Mouse (Mus musculus) small intestine, adult 2 months (tissue): ENCODE data around the gene Slc16a5. TPM values are rescaled to one million over a fixed set of nuclear protein-coding genes. Genes with fewer than 3 reads are reported as not detected.

ENCODE experiments used
- H3K27ac ChIP-seq: fragments of 200-500 bp; 2 replicates; pipeline ENCODE4 v1.5.1; 2012; ENCODE audit warnings: low read depth, low read length, control low read depth, inconsistent platforms; ENCODE audit not compliant: insufficient read depth
- H3K27me3 ChIP-seq: fragments of 200-500 bp; 2 replicates; pipeline ENCODE4 v1.6.1; 2012; ENCODE audit warnings: mild to moderate bottlenecking, moderate library complexity, low read length, inconsistent platforms; ENCODE audit not compliant: control insufficient read depth, insufficient read depth
- H3K36me3 ChIP-seq: fragments of 200-500 bp; 2 replicates; pipeline ENCODE4 v1.6.1; 2012; ENCODE audit warnings: mild to moderate bottlenecking, low read length, control low read depth, inconsistent platforms; ENCODE audit not compliant: control insufficient read depth, insufficient read depth
- H3K4me1 ChIP-seq: fragments of 200-500 bp; 2 replicates; pipeline ENCODE4 v1.6.1; 2012; ENCODE audit warnings: low read length, inconsistent platforms, mixed read lengths; ENCODE audit not compliant: control insufficient read depth, insufficient read depth, insufficient read length
- H3K4me3 ChIP-seq: fragments of 200-500 bp; 2 replicates; pipeline ENCODE4 v1.5.1; 2012; ENCODE audit warnings: low read depth, mild to moderate bottlenecking, control low read depth, inconsistent platforms, low read length, moderate library complexity
- CTCF ChIP-seq: fragments of 200-500 bp; IDR thresholded peaks from 2 replicates; pipeline ENCODE4 v1.5.1; 2012; ENCODE audit warnings: low read depth, mild to moderate bottlenecking, control low read depth, inconsistent platforms, low read length, moderate library complexity, mixed read lengths; ENCODE audit not compliant: insufficient replicate concordance, insufficient read length; ENCODE audit errors: extremely low read depth
- POLR2A ChIP-seq: fragments of 200-500 bp; IDR thresholded peaks from 2 replicates; pipeline ENCODE4 v1.6.1; 2012; ENCODE audit warnings: low read depth, mild to moderate bottlenecking, control low read depth, inconsistent platforms, low read length, moderate library complexity
- WGBS: fragments of 180-500 bp; shearing (Covaris S2); methylation state at CpG from one replicate; pipeline ENCODE4 v1.1.7; 2018; 5-methylcytosine and 5-hydroxymethylcytosine counted together
- polyA plus RNA-seq: library from polyadenylated mRNA; depleted of rRNA; stranded (reverse); fragments of >200 nt; gene quantifications from 2 replicates; pipeline ENCODE4 v1.2.3, GENCODE M21; 2012; rRNA removed

Gene Slc16a5
- polyA plus RNA-seq, result 98.7 and 220 TPM in 2 replicates

DNA sequence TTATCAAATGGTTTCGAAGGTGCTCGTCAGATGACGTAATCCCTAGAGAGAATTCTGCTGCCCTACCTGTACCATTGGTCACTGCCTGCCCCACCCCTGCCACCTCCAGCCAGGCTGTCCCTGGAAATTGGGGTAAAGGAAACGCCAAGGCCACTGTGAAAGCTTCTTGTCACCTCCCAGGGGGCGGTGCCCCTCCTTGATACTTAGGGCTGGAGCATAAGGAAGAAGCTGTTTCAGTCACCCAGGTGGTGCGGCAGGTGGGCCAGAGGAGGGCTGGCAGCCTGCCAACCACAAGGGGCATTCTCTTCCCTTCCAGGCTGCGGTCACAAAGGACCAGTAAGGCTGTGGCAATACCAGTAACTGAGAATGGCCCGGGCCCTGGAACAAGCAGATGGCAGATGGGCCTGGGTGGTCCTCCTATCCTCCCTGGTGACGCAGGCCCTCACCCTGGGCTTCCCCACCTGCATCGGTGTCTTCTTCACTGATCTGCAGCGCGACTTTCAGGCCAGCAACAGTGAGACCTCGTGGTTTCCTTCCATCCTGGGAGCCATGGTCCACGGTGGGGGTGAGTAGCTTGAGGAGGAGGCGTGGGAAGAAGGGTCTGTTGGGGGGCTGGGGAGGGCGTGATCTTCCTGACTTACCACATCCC, at the start of gene Slc16a5:
Slc16a5 (plus strand) TSS at position 232 of the 649 bp plus-strand sequence.
- peak within 1 kb of the TSS; percentile 97 for H3K27ac ChIP-seq
- no peaks in the 10 kb centered on the region for H3K27me3 ChIP-seq
- peaks cover 23% of the 10 kb centered on the region for H3K4me1 ChIP-seq
- TF ChIP-seq CTCF (no peak), POLR2A (peak; percentile 91)
- peak within 1 kb of the TSS; percentile 77 for H3K4me3 ChIP-seq
- H3K36me3 ChIP-seq, result peaks cover 20% of the 10 kb centered on the region
- WGBS, result 26% methylated on average over 16 of the region's 16 CpGs

DNA sequence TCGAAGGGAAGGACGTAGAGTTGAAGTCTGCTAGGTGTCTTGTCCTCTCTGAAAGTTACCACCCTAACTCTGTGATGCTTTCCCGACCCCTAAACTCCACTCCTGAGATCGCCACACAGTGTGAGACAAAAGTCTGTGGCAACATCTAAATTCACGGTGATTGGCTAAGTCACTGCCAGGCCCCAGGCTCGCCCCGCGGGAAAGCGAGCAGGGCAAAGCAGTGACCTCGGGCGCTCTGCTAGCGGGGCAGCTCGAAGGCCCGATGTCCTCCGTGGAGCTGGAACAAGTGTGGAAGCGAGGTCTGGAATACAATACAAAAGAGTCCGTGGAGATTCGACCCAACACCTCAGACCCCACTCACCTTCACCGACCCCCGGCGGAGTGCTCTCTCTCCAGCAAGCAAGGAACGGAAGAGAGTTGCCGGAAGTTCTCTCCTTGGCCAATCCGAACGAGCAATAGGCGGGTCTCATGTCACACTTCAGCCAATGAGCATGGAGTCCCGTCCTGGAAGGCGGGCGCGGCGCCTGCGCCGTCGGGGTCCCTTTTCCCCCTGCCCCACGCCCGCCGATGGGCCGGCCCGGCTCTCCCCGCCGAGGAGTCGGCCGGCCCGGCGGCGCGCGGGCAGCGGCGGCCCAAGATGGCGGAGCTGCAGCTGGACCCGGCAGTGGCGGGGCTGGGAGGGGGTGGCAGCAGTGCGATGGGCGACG, 42.6 kb upstream of the Slc16a5 start, which contains the start of the genes Atp5h and Kctd2:
Atp5h (minus strand) TSS at position 432 of the 707 bp plus-strand sequence.
Kctd2 (plus strand) TSS at position 598 of the 707 bp plus-strand sequence.
- whole genome bisulfite sequencing, result 1% methylated on average over 51 of the region's 56 CpGs
- Histone ChIP-seq H3K36me3 (peaks cover 35% of the 10 kb centered on the region), H3K27me3 (no peaks in the 10 kb centered on the region), H3K4me3 (peak within 1 kb of the TSS; percentile 94), H3K4me1 (peaks cover 17% of the 10 kb centered on the region; the same call in 1 of the 2 replicates), H3K27ac (peak within 1 kb of the TSS; percentile 94)
- TF ChIP-seq CTCF (no peak), POLR2A (peak; percentile 86)

DNA sequence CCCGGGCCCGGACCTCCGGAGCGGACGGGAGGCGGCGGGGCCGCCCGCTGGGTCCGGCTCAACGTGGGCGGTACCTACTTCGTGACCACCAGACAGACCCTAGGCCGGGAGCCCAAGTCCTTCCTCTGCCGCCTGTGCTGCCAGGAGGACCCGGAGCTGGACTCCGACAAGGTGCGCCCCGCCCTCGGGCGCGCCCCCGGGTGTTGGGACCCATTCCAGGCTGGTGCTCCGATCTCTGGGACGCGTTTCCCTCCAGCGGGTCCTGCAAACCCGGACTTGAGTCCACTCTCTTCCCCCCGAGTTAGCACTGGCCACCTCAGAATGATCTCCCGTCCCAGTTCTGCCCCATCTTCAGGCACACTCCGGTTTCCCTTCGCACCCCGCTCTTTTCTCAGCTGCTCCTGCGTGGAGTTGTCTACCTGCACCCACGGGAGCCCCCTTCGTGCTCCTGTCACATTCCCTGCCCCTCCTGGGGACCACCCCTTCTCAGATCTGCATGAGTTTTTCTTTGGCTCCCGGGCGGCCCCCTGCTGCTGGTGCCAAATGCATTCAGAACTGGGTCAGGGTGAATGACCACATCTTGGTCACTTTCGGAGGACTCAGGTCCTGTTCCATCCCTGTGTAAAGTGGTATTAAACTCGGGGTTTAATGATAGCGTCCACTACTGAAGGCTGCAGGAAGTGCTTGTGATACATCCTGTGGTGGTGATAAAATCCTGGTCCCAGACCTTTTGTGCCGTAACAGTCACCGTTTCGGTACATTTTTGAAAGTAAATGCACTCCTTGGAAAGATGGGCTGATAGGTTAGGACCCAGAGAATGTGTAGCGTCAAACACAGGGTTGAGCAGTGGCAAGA, 41.7 kb upstream of the Slc16a5 start:
- no peaks in the 10 kb centered on the region for H3K27me3 ChIP-seq
- H3K4me1 ChIP-seq, result peaks cover 17% of the 10 kb centered on the region; the same call in 1 of the 2 replicates
- no peak for TF ChIP-seq POLR2A
- TF ChIP-seq CTCF, result peak; percentile 23; the same call in 1 of the 2 replicates
- WGBS, result under 1% methylated on average over 44 of the region's 45 CpGs
- peaks cover 33% of the 10 kb centered on the region for H3K36me3 ChIP-seq
- peak overlapping the region; percentile 94 for H3K27ac ChIP-seq
- H3K4me3 ChIP-seq, result peak overlapping the region; percentile 94

DNA sequence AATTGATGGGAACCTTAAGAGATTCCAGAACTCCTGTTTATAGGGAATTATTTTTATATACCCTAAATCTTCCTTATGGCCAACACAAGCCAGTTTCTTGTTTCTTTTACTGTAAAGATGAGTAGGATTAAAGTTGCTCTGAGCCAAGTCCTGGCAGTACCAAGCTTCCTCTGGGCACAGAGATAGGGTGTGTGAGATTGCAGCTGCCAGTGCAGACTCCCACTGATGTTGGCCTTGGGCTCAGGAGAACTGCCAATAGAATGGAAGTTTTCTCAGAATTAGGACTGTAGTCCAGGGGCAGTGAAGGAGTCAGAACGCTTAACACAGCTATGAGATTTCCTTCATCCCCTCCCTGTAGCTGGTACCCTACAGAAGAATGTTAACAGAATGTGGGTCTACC, 40.9 kb upstream of the Slc16a5 start:
- H3K27ac ChIP-seq, result peak overlapping the region; percentile 13; the same call in 1 of the 2 replicates
- no peaks in the 10 kb centered on the region for H3K27me3 ChIP-seq
- peaks cover 17% of the 10 kb centered on the region; the same call in 1 of the 2 replicates for H3K4me1 ChIP-seq
- H3K4me3 ChIP-seq, result no peak overlapping the region
- H3K36me3 ChIP-seq, result peaks cover 31% of the 10 kb centered on the region
- 34% methylated on average over 1 of the region's 1 CpGs for WGBS
- no peak for TF ChIP-seq CTCF
- TF ChIP-seq POLR2A, result no peak

DNA sequence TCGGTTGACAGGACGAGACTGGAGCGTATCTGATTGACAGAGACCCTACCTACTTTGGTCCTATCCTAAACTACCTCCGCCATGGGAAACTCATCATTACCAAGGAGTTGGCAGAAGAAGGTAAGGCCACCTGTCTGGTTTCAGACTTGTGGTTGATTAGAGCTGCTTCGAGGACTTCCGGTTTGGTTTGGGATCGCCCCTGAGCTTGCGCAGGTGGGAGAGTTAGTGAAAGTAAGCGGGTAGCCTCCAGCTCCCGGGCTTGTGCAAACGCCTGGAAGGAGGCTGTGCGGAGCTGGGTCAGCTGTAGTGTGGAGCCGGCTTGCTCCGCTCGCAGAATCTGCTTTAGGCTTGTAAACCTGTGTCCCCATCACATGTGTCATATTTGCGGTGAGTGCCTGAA, 40.3 kb upstream of the Slc16a5 start:
- H3K4me1 ChIP-seq, result peaks cover 17% of the 10 kb centered on the region; the same call in 1 of the 2 replicates
- H3K27ac ChIP-seq, result no peak overlapping the region
- H3K27me3 ChIP-seq, result no peaks in the 10 kb centered on the region
- H3K36me3 ChIP-seq, result peaks cover 32% of the 10 kb centered on the region
- 85% methylated on average over 16 of the region's 16 CpGs for WGBS
- H3K4me3 ChIP-seq, result no peak overlapping the region
- no peak for TF ChIP-seq CTCF
- no peak for TF ChIP-seq POLR2A

DNA sequence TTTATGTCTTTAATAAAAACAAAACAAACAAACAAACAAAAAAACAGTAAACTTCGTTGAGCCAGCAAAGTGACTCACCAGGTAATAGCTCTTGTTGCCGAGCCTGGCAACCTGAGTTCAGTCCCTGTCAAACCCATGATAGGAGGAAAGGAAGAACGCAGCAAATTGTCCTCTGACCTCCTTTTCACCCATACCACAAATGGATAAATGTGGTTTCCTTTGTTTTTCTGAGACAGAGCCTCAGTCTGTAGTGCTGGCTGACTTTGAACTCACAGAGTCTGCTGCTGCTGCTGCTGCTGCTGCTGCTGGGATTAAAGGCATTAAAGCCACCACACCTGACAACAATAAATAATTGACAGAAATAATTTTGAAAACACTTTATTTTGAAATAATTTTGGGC, 39.2 kb upstream of the Slc16a5 start:
- Histone ChIP-seq H3K27me3 (no peaks in the 10 kb centered on the region), H3K4me1 (peaks cover 18% of the 10 kb centered on the region; the same call in 1 of the 2 replicates), H3K27ac (no peak overlapping the region), H3K36me3 (peaks cover 30% of the 10 kb centered on the region), H3K4me3 (no peak overlapping the region)
- TF ChIP-seq POLR2A (no peak), CTCF (no peak)
- 82% methylated on average over 3 of the region's 3 CpGs for WGBS
